Mouse (Mus musculus) effector memory CD4-positive, alpha-beta T cell, adult 5 months (primary cell): Measurements from ENCODE around the gene Crkl. TPM values are rescaled to one million over a fixed set of nuclear protein-coding genes. Genes with fewer than 3 reads are reported as not detected.

Source experiments
- polyA plus RNA-seq: library from polyadenylated mRNA; unstranded; fragments of 100-300 nt; shearing (Covaris generic); gene quantifications from one replicate; pipeline ENCODE4 v1.2.1, GENCODE M21; 2017

Crkl gene
- polyA plus RNA-seq: 55.6 TPM

GRCm38 (mm10) chr16:17451541-17452372 lies at the start of gene Crkl:
Crkl (plus strand) TSS chr16:17451987.

DNA sequence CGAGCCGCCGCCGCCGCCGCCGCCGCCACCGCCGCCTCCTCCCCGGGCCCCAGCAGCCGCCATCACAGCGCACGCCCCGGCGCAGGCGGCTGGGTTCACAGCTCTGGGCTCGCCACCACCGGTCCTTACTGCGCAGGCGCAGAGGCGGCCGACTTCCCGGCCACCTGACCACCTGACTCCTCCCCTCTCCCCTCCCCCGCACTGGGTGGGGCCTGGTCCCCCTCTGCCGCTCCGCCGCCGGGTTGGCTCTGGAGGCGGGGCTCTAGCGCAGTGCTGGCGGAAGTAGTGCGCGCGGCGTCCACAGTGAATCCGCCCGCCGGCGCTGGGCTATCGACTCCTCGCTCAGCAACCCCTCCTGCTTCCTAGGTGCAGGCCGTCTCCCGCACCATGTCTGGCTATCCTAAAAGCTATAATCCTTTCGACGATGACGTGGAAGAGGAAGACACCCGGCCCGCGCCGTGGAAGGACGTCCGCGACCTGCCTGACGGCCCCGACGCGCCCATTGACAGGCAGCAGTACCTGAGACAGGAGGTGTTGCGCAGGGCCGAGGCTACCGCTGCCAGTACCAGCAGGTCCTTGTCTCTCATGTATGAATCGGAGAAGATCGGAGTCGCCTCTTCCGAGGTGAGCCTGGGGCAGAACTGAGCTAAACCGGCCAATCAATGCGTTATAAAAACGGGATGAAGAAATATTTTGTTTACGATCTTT lies 45.9 kb upstream of the Crkl start, which contains the start of the genes Snap29 and Pi4ka:
TSS of gene Snap29 (plus strand) at position 251 of the 708 bp plus-strand sequence.
TSS of gene Pi4ka (minus strand) at position 579 of the 708 bp plus-strand sequence.

GRCm38 (mm10) chr16:17489469-17490111 lies 37.8 kb downstream of the Crkl start, which contains the start of gene Aifm3:
Aifm3 (plus strand) TSS chr16:17489611.

GRCm38 (mm10) chr16:17508546-17509239 lies 56.9 kb downstream of the Crkl start, which contains the start of gene Lztr1:
Lztr1 (plus strand) TSS chr16:17508688.

GRCm38 (mm10) chr16:17530640-17531288 lies 79.0 kb downstream of the Crkl start, which contains the start of gene Thap7:
Thap7 (minus strand) TSS chr16:17531136.

Other genes with a start within 250 kb of the Crkl start
- 226 TPM for gene Ube2l3, start 249.3 kb upstream of the Crkl start, polyA plus RNA-seq
- 0.06 TPM for gene Rimbp3, start 243.4 kb upstream of the Crkl start, polyA plus RNA-seq
- 3.1 TPM for gene Hic2, start 218.4 kb upstream of the Crkl start, polyA plus RNA-seq
- 137 TPM for gene Tmem191c, start 175.9 kb upstream of the Crkl start, polyA plus RNA-seq
- 0.67 TPM for gene Serpind1, start 120.6 kb upstream of the Crkl start, polyA plus RNA-seq
- 17.2 TPM for gene Snap29, start 46.0 kb upstream of the Crkl start, polyA plus RNA-seq
- 65.8 TPM for gene Pi4ka, start 45.7 kb upstream of the Crkl start, polyA plus RNA-seq
- gene Aifm3, start 37.6 kb downstream of the Crkl start, polyA plus RNA-seq: not detected
- gene Lztr1, start 56.7 kb downstream of the Crkl start, polyA plus RNA-seq: 41.1 TPM
- gene Thap7, start 79.1 kb downstream of the Crkl start, polyA plus RNA-seq: 43.8 TPM
- not detected for gene Lrrc74b, start 109.3 kb downstream of the Crkl start, polyA plus RNA-seq
- not detected for gene P2rx6, start 109.9 kb downstream of the Crkl start, polyA plus RNA-seq
- gene Slc7a4, start 131.2 kb downstream of the Crkl start, polyA plus RNA-seq: 0.57 TPM
- gene Smpd4, start 167.4 kb downstream of the Crkl start, polyA plus RNA-seq: 17.6 TPM
- gene Ccdc74a, start 194.5 kb downstream of the Crkl start, polyA plus RNA-seq: not detected